Mouse (Mus musculus) MEL (cell line): Measurements from ENCODE around the gene Map3k3. TPM values are rescaled to one million over a fixed set of nuclear protein-coding genes. Genes with fewer than 3 reads are reported as not detected.
A peak's percentile ranks its signal among the peaks of the same experiment; 100 is the strongest.

Experiments used
- DNase-seq: peaks from one replicate; pipeline ENCODE4 v3.0.0; 2011; ENCODE audit warnings: low read depth, low spot score
- H3K27ac ChIP-seq: 2 replicates; pipeline ENCODE4 v1.5.1; 2012; ENCODE audit warnings: low read depth, mild to moderate bottlenecking, control low read depth, low read length, moderate library complexity; ENCODE audit not compliant: control insufficient read depth
- H3K27me3 ChIP-seq, 2 experiments: fragments of 150-350 bp in 1 of 2; sonication (generic) in 1 of 2; 2 replicates each; pipeline ENCODE4 v1.6.1; 2012; ENCODE audit warnings: low read length in 2 of 2, mild to moderate bottlenecking in 2 of 2, improper control_type of control experiment in 1 of 2, moderate library complexity in 1 of 2; ENCODE audit not compliant: insufficient read depth in 2 of 2, control insufficient read depth in 1 of 2
- H3K36me3 ChIP-seq, 2 experiments: 2 replicates each; pipeline ENCODE4 v1.6.1; 2012 to 2014; ENCODE audit warnings: low read length in 2 of 2, improper control_type of control experiment in 1 of 2, inconsistent platforms in 1 of 2, mild to moderate bottlenecking in 1 of 2; ENCODE audit not compliant: insufficient read depth in 2 of 2, control insufficient read depth in 1 of 2
- H3K4me1 ChIP-seq, 2 experiments: fragments of 150-350 bp in 1 of 2; sonication (generic) in 1 of 2; 2 replicates each; pipeline ENCODE4 v1.6.1; 2012; ENCODE audit warnings: low read length in 2 of 2, improper control_type of control experiment in 1 of 2, mild to moderate bottlenecking in 1 of 2; ENCODE audit not compliant: insufficient read depth in 2 of 2, control insufficient read depth in 1 of 2
- H3K4me3 ChIP-seq, 2 experiments: fragments of 150-350 bp in 1 of 2; sonication (generic) in 1 of 2; 2 replicates each; pipeline ENCODE4 v1.5.1; 2012; ENCODE audit warnings: low read depth in 2 of 2, low read length in 2 of 2, mild to moderate bottlenecking in 2 of 2, moderate library complexity in 2 of 2, control low read depth in 1 of 2, improper control_type of control experiment in 1 of 2; ENCODE audit not compliant: control insufficient read depth in 1 of 2, insufficient read depth in 1 of 2
- H3K79me2 ChIP-seq: 2 replicates; pipeline ENCODE4 v1.6.1; 2012; ENCODE audit warnings: mild to moderate bottlenecking, low read length, moderate library complexity; ENCODE audit not compliant: control insufficient read depth, poor library complexity, insufficient read depth
- H3K9ac ChIP-seq: 2 replicates; pipeline ENCODE4 v1.6.1; 2012; ENCODE audit warnings: low read depth, mild to moderate bottlenecking, control low read depth, low read length, moderate library complexity; ENCODE audit not compliant: control insufficient read depth, poor library complexity, severe bottlenecking
- H3K9me3 ChIP-seq: fragments of 150-350 bp; sonication (generic); replicated peaks from 2 replicates; pipeline ENCODE4 v1.6.1; 2012; ENCODE audit warnings: mild to moderate bottlenecking, low read length, improper control_type of control experiment, moderate library complexity; ENCODE audit not compliant: insufficient read depth
- CHD1 ChIP-seq: IDR thresholded peaks from 2 replicates; pipeline ENCODE4 v1.6.1; 2012; ENCODE audit warnings: low read depth, mild to moderate bottlenecking, inconsistent platforms, low read length, improper control_type of control experiment
- EP300 ChIP-seq, 2 experiments: IDR thresholded peaks; 2 replicates each; pipeline ENCODE4 v1.6.1; 2011; ENCODE audit warnings: improper control_type of control experiment in 2 of 2, low read length in 2 of 2, low read depth in 1 of 2, mild to moderate bottlenecking in 1 of 2
- GATA1 ChIP-seq: IDR thresholded peaks from 2 replicates; pipeline ENCODE4 v1.6.1; 2011; ENCODE audit warnings: low read depth, low read length, improper control_type of control experiment
- JUND ChIP-seq: IDR thresholded peaks from 2 replicates; pipeline ENCODE4 v1.6.1; 2011; ENCODE audit warnings: low read depth, mild to moderate bottlenecking, improper control_type of control experiment, low read length
- NELFE ChIP-seq: IDR thresholded peaks from 2 replicates; pipeline ENCODE4 v1.6.1; 2011; ENCODE audit warnings: low read depth, low read length, improper control_type of control experiment
- POLR2A ChIP-seq, 2 experiments: IDR thresholded peaks; 2 replicates each; pipeline ENCODE4 v1.6.1; 2011 to 2012; ENCODE audit warnings: low read length in 2 of 2, mild to moderate bottlenecking in 2 of 2, control low read depth in 1 of 2, improper control_type of control experiment in 1 of 2, low read depth in 1 of 2, moderate library complexity in 1 of 2; ENCODE audit not compliant: control insufficient read depth in 1 of 2, insufficient read depth in 1 of 2, poor library complexity in 1 of 2
- POLR2AphosphoS5 ChIP-seq: IDR thresholded peaks from 2 replicates; pipeline ENCODE4 v1.6.1; 2012; ENCODE audit warnings: low read depth, borderline replicate concordance, mild to moderate bottlenecking, inconsistent platforms, low read length, moderate library complexity, mixed read lengths
- SIN3A ChIP-seq: IDR thresholded peaks from 2 replicates; pipeline ENCODE4 v1.6.1; 2012; ENCODE audit warnings: low read length, improper control_type of control experiment, inconsistent platforms
- SMC3 ChIP-seq: IDR thresholded peaks from 2 replicates; pipeline ENCODE4 v1.6.1; 2011; ENCODE audit warnings: low read depth, low read length, improper control_type of control experiment
- TCF12 ChIP-seq: IDR thresholded peaks from 2 replicates; pipeline ENCODE4 v1.6.1; 2014; ENCODE audit warnings: low read depth, mild to moderate bottlenecking, inconsistent platforms, low read length, improper control_type of control experiment, moderate library complexity
- UBTF ChIP-seq: IDR thresholded peaks from 2 replicates; pipeline ENCODE4 v1.6.1; 2012; ENCODE audit warnings: low read depth, mild to moderate bottlenecking, inconsistent platforms, low read length, improper control_type of control experiment, moderate library complexity, borderline replicate concordance; ENCODE audit not compliant: insufficient read depth
- USF1 ChIP-seq: IDR thresholded peaks from 2 replicates; pipeline ENCODE4 v1.6.1; 2014; ENCODE audit warnings: low read depth, mild to moderate bottlenecking, inconsistent platforms, low read length, improper control_type of control experiment, moderate library complexity
- USF2 ChIP-seq, 2 experiments: IDR thresholded peaks; 2 replicates each; pipeline ENCODE4 v1.6.1; 2011 to 2012; ENCODE audit warnings: improper control_type of control experiment in 2 of 2, low read length in 2 of 2, borderline replicate concordance in 1 of 2, inconsistent platforms in 1 of 2, low read depth in 1 of 2, mild to moderate bottlenecking in 1 of 2; ENCODE audit not compliant: insufficient read depth in 1 of 2
- ZC3H11A ChIP-seq: IDR thresholded peaks from 2 replicates; pipeline ENCODE4 v1.6.1; 2012; ENCODE audit warnings: low read depth, mild to moderate bottlenecking, inconsistent platforms, low read length, improper control_type of control experiment
- ZMIZ1 ChIP-seq: IDR thresholded peaks from 2 replicates; pipeline ENCODE4 v1.6.1; 2012; ENCODE audit warnings: low read depth, mild to moderate bottlenecking, inconsistent platforms, low read length, improper control_type of control experiment, moderate library complexity
- polyA plus RNA-seq, 2 experiments: library from polyadenylated mRNA; stranded (reverse) in 1 of 2; unstranded in 1 of 2; fragments of >175 nt in 1 of 2; fragments of >200 nt in 1 of 2; gene quantifications; 2 replicates each; pipeline versions ENCODE4 v1.2.1 to v1.2.4; 2012; ENCODE audit warnings: low replicate concordance in 2 of 2, low read depth in 1 of 2; ENCODE audit not compliant: insufficient read length in 2 of 2, insufficient read depth in 1 of 2, missing spikeins in 1 of 2
- total RNA-seq: library from RNA; depleted of rRNA; stranded (reverse); fragments of 300-350 nt; gene quantifications from 2 replicates; pipeline ENCODE4 v1.2.3, GENCODE M21; 2012

Map3k3 gene
- total and polyA plus RNA-seq, 3 experiments, result 10.5 to 14.3 TPM; not detected in 1

- TF ChIP-seq POLR2AphosphoS5 (no peak), JUND (no peak), CHD1 (peak; percentile 81; the same call in 1 of the 2 replicates), UBTF (0 out of 2 replicates have a peak, but pooled peaks have one; percentile 49), SIN3A (peak; percentile 79)
Observed at GRCm38 (mm10) chr11:106159921-106160840, 75.8 kb downstream of the Map3k3 start (continued).

GRCm38 (mm10) chr11:106160841-106161721, 76.7 kb downstream of the Map3k3 start, which contains the start of the genes Gm10840 and Limd2:
TSS of gene Gm10840 (plus strand) at chr11:106160850.
TSS of gene Limd2 (minus strand) at chr11:106160860.
- no peak for DNase-seq
- Histone ChIP-seq H3K9me3 (no peaks in the 10 kb centered on the region), H3K9ac (peak within 1 kb of the TSS; percentile 92), H3K36me3 (peaks cover 0 to 4% of the 10 kb centered on the region in 2 experiments; a peak in 1 of 4 replicates), H3K79me2 (peaks cover 13% of the 10 kb centered on the region), H3K27me3 (no peaks in the 10 kb centered on the region), H3K4me1 (peaks cover 0 to 20% of the 10 kb centered on the region in 2 experiments; a peak in 2 of 4 replicates), H3K4me3 (peak within 1 kb of the TSS; percentile 85 to 97), H3K27ac (peak within 1 kb of the TSS; percentile 85)
- TF ChIP-seq ZMIZ1, result no peak
- no peak for TF ChIP-seq UBTF
- 0 out of 4 replicates have a peak, but pooled peaks of 1 of the 2 experiments have one; percentile 2 for TF ChIP-seq POLR2A (IDR thresholded peaks at IDR 0.05; ENCODE audit: control insufficient read depth in 1 of 2, insufficient read depth in 1 of 2, low read depth in 1 of 2, low read length in 2 of 2, poor library complexity in 1 of 2)

GRCm38 (mm10) chr11:106162237-106162636, 77.8 kb downstream of the Map3k3 start:
- no peak for DNase-seq
- Histone ChIP-seq H3K79me2 (peaks cover 13% of the 10 kb centered on the region), H3K9me3 (no peaks in the 10 kb centered on the region), H3K27ac (no peak overlapping the region), H3K27me3 (no peaks in the 10 kb centered on the region), H3K4me1 (peaks cover 0 to 20% of the 10 kb centered on the region in 2 experiments; a peak in 2 of 4 replicates), H3K9ac (no peak overlapping the region), H3K36me3 (peaks cover 0 to 4% of the 10 kb centered on the region in 2 experiments; a peak in 1 of 4 replicates), H3K4me3 (no peak overlapping the region)
- TF ChIP-seq TCF12 (no peak), SMC3 (no peak), EP300 (IDR thresholded peaks at IDR 0.05; ENCODE audit: low read depth in 1 of 2, low read length in 2 of 2) (no peak), SIN3A (no peak), CHD1 (no peak), GATA1 (no peak), POLR2AphosphoS5 (no peak), NELFE (no peak), ZC3H11A (no peak), USF2 (IDR thresholded peaks at IDR 0.05; ENCODE audit: borderline replicate concordance in 1 of 2, insufficient read depth in 1 of 2, low read depth in 1 of 2, low read length in 2 of 2) (no peak), USF1 (no peak)
